Mouse (Mus musculus): ENCODE measurements around the gene Cdh3.

DNA sequence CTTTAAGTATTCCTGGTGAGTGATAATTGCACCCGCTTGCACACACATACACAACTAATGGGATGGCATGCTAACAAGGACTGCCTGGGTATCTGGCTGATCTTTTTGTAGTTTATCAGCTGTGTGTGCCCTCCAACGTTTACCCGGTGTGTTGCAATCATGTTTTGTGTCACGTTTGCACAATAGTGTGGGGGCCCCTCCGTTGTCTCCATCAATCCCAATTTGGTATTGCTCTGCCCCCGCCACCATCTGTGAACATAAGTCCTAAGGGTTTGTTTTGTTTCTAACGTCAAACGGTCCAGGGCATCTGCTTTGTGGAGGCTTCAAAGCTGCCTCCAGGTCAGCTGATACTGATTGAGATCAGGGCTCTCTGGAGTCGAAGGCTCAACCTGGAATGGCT, 49.2 kb downstream of the Cdh3 start:
- TF ChIP-seq CTCF (IDR thresholded peaks at IDR 0.05): no peak
- TF ChIP-seq EP300 (IDR thresholded peaks at IDR 0.05): no peak
